Mouse (Mus musculus): Measurements from ENCODE around the gene Pced1a. TPM values are rescaled to one million over a fixed set of nuclear protein-coding genes. Genes with fewer than 3 reads are reported as not detected.

The Pced1a gene
- total RNA-seq, 4 experiments from 2014 or later, result 3.7 to 6.2 (median 3.8) TPM

DNA sequence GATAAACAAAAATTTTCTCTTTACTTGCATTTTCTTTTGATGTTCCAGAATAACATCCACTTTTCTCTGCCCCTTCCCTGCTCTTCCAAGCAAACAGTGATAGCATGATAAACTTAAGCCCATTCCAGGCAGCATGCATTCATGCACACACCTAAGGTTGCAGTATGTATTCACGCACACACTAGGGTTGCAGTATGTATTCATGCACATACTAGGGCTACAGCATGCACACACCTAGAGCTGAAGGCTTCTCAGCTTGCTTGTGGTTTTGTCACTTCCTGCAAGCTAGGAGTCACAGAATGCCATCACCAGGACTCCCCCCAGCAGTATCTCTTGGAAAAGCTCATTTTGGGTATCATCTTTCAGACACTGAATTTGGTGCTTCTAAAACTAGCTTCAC lies 12.3 kb upstream of the Pced1a start:
- no peak for DNase-seq (ENCODE audit: low spot score in 2 of 2)

DNA sequence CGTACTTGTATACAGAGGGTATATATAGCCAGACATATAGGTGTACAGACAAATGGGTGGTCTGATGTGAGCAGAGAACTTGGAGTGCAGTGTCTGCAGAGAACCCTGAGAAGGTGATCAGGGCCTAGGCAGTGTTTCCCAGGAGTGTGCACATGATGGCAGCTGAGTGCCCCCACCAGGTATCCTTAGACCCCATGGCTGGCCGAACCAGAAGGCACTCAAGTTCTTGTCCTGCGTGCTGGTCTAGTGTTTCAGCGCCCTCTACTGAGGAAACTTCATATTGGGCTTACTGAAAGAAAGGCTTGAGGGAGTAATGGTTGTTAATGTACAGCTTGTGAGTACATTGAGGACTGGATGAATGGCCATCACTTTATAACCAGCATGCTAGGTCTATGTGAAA lies 8.7 kb upstream of the Pced1a start:
- no peak for DNase-seq (ENCODE audit: low spot score in 2 of 2)

DNA sequence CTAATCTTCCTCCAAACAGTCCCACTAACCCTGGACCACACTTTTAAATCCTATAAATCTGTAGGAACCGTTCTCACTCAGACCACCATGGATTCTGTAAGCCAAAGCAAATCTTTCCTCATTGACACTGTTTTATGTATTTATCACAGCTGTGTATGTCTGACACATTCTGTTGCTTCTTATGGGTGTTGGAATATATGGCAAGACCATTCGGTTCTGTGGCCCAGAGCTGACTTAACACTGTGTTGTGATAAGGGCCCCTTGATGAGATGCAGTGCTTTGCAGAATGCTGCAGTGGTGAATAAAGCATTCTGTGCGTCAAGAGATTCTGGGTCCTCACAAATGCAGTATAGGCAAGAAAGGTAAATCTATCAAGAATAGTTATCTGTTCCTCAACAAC lies 7.7 kb upstream of the Pced1a start:
- no peak for DNase-seq (ENCODE audit: low spot score in 2 of 2)

DNA sequence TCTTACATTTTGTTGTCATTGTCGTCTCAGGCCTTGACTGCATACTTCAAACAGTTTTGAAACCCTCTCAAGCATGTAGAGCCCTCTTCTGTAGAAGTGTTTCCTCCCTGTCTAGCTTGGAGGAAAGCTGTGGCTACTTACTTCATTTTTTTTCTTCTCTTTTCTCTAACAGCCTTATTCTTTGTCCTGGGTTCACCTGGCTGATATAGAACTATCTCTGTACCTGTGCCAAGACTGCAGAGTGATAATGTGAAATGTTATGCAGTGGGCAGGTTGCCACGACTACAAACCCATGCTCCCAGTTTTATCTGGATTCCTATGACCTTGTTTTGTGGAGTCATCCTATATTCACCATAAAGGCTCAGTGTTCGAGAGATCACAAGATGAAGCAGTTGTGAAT lies 6.0 kb upstream of the Pced1a start:
- no peak for DNase-seq (ENCODE audit: low spot score in 2 of 2)

DNA sequence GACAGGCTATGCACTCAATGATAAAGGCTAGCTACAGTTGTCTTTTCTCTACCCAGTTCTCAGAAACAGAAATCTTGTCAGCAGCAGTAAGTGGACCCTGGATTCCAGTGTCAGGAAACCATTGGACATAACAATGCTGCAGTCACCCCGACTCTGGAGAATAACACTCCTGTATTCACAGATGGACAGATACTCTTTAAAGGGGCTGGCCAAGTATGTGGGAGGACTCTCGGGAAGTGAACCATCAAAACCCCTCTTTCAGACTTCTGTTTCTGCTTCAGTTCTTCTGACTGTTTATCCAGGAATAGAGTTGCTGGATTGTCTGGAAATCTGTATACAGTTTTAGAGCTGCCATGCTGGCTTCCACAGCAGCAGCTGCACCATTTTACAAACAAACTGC lies 5.3 kb upstream of the Pced1a start:
- no peak for DNase-seq (ENCODE audit: low spot score in 2 of 2)

DNA sequence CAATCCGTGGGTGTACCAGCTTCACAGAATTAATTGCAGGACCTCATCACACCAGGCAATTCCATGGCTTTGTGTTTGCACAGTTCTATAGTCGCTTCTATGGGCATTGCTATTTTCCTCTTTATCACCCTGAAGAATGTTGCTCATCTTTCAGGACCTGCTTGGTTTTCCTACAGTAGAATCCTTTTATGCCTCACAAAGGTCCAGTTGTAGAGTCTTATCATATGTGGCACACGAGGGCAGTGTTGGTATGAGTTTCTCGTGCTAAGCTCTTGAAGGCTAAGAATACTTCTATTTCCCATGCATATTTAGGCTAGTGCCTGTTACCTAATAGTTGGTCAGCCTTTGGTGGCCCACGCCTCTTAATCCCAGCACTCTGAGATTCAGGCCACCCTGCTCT lies 611 bp upstream of the Pced1a start:
- no peak for DNase-seq (ENCODE audit: low spot score in 2 of 2)

DNA sequence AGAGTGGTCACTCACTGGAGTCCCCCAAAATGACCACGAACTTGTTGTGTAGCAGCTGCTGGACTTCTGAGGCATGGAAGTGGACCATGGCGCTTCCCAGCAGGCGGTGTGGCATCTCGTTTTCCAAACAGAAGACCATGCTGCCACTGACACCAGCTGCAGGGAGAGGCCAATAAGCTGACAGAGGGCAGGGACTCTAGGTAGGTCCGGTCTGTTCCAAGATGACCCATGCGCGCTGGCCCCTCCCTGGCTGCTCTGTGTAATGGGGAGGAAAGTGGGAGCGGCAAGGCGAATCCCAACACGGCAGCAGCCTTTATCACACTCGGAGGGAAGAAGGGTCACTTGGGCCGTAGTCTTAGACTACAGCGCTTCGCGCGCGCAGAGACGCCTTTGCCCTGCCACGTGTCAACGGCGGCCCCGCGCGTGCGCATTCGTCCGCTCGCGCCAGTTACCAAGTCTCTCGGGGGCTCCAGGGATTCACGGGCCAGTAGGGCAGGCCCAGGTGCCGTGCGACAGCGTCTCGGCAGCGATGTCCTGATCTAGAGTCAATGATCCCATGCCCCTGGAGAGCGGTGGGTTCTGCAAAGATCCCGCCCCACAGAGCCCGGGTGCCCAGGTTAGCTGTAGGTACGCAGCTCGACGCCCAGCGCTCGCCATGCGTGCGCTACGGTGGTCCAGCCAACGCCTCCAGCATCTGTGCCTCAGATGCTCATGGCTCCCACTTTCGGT lies 940 bp downstream of the Pced1a start:
- DNase-seq (ENCODE audit: low spot score in 2 of 2), result peak; percentile 48 to 72

DNA sequence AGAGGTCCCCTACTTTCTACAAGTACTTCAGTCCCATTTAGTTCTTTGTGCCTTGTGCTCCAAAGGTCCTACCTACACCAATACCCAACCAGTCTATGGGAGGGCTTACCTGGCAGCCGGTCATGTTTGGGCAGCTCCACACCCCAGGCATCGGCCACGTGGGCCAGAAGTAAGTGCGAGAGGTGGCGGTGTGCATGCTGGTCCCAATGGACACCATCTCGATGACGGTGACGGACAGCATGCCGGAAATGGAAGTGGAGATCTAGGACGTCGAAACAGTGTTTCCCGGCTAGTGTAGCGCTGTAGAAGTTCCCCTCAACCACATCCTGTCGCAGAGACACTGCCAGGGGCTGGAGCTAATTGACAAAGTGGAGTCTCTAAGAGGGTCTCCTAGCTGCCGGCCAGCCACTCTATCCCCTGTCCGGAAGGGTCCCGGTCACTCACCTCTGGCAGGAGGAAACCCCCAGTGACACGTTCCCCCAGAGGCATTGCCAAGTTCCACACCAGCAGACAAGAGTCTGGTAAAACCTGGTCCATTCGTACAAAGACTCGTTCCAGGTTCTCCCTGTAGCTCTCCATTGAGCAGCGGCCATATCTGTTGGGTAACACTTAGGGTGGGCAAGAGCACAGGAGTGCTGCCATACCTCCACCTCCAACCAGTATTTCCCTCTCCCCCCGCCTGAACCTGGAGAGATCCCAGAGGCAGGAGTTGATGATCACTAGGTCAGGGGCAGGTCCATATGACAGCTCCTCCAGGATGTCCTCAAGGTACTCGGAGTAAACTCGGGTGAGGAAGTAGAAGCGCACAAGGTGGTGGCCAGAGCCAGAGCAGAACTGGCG lies 2.5 kb downstream of the Pced1a start:
- no peak for DNase-seq (ENCODE audit: low spot score in 2 of 2)

DNA sequence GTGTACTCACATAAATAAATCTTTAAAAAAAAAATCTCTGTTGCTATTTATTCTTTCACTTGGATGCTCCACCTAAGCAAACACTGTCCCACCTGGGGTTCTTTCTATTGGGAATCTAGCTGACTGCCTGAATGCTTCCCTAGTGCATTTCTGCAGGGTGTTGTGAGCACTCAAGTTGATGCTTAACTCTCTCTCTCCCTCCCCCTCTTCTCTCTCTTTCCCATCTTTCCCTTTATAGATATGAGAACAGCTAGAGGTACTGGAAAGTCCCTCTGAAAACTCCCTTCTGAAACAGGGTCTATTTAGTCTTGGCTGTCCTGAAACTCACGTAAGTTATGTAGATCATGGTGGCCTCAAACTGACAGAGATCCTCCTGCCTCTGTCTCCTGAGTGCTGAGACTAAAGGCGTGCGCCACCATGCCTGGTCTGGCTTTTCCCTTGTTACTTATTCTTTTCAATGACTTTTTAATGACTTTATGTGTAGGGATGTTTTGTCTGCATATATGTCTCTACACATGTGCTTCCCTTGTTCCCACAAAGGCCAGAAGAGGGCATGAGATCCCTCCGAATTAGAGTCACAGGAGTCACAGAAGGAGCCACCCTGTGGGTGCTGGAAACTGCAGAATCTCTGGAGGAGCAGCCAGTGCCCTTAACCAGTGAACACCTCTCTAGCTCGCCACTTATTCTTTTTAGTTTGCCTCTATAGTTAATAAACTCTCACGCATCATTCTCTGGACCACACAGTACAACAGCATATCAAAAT lies 10.2 kb downstream of the Pced1a start:
- DNase-seq (ENCODE audit: low spot score in 2 of 2), result no peak

DNA sequence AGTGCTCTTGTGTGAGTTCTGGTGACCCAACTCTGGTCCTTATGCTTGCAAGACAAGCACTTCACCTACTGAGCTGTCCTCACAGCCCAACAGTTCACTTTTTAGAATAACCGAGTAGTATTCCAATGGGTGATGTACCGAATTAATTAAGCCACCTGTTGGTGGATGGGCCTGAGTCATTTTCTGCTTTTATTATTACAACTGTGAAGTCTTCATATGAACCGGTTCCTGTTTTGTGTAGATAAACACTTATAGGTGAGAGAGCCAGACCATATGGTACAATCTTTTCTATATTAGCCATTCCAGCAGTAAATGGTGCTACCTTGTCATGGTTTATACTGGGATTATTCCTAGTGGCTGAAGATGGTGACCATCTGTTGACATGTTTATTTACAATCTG lies 11.7 kb downstream of the Pced1a start:
- no peak for DNase-seq (ENCODE audit: low spot score in 2 of 2)

DNA sequence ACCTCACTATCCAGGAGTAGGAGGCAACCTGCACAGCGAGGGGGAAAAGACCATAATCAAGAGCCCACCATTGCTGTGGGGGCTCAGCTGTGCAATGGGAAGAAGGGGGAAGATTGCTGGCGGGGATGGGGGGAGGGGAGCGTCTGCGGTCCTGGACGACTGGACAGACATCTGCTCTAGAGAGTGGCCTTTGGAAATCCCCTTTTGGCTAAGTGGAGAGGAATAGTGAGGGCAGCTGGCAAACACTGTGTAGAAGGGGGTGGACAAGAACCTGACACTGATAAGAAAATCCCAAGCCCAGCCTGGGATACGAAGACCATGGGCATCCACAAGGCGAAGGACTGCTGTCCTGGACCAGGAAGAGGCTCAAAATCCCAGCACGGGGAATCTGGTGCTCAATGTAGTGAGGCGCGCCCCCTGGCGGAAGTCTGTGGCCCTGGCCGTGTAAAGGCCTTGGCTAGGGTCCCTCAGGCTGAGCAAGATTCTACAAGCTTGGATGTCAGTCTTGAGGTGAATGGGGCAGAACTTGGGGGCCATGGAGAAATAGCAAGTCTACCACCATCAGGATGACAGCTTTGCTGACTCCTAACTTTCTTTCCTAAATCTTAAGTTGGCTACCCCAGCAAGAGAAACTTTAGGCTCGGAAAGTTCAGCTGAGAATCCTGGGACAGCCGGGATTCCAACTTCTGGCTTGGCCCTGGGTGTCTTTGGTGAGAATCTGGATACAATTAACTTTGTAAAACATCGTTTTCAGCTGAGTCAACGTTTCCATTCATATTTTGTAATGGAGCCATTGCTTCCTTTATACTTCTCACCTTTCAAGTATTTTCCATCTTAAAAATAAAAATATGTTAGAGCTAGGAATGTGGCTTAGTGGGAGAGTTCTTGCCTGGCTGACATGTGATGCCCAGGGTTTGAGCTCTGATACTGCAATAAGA lies 12.7 kb downstream of the Pced1a start:
- DNase-seq (ENCODE audit: low spot score in 2 of 2), result peak; percentile 73 to 82

DNA sequence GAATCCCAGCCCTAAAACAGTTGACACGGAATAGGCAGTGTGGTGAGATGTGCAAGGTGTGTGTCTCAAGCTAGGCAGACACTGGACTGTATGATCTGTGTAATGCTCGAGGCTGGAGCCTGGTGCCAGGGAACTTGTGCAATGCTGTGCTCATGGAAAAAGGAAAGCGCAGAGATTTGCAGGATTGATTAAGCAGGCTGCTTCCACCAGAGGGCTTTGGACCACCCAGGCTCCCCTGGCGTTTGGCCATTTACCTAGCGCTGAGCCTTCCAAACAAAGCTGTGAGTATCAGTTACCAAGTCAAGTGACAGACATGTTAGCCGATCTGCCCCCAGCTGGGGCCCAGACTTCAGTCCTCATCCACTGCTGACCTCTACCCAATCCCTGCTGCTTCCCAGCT lies 16.3 kb downstream of the Pced1a start:
- no peak for DNase-seq (ENCODE audit: low spot score in 2 of 2)

DNA sequence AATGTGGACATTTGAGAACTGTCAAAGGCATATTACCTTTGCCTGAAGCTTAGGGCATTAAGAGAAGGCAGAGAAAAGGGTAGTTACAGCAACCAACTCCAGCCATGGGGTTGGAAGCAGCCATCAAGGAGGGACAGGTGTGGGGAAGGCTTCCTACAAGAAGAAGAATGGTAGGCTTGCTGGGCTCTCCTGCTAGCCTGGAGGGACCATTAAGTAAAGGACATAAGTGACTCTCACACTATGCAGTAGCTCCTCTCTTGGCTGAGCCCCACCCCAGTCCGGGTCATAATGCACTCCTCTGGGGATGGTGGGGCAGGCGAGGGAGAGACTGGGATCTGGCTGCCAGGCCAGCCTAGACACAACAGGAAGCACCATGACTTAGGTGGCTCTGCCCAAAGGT lies 18.3 kb downstream of the Pced1a start, which contains the start of gene Tmem239:
Gene Tmem239 (plus strand): TSS at position 301 of the 400 bp plus-strand sequence.
- DNase-seq (ENCODE audit: low spot score in 2 of 2), result no peak

DNA sequence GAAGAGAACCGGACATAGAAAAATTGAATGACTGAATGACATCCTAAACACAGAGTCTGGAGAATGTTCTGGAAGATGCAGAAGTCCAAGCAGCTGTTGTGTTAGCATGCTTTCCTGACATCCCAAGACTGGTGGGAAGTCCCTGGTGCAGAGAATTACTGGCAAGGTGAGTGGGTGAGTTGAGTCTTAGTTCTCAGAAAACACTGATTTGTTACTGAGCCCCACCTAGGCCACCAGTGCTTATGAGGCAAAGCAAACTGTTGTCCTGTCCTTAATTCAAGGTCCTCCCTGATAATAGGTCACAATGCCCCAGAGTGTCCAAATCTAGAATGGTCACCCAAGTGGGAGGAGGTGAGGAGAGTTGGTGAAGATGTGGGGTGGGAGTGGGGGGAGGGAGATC lies 19.6 kb downstream of the Pced1a start, which contains the start of the genes Gm28372 and 1700020A23Rik:
Gene Gm28372 (plus strand): TSS at position 301 of the 400 bp plus-strand sequence.
Gene 1700020A23Rik (plus strand): TSS at position 321 of the 400 bp plus-strand sequence.
- DNase-seq (ENCODE audit: low spot score in 2 of 2), result no peak

DNA sequence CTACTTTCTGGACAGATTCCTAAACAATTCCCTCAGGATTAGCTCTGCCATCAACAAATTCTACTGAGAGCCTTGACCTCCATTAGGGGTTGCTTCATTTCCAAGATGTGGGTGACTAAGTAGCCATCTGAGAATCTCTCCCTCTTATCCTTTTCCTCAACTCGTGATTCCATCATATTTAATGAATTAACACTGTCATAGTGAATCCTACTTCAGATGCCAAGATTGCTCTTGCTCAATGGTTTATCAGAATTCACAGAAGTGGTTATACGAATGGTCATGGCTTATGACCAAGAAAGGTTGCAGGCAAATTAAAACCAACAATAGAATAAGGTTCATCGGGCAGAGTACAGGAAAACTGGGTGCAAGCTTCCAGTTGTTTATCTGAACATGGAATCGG lies 22.6 kb downstream of the Pced1a start:
- DNase-seq (ENCODE audit: low spot score in 2 of 2), result no peak

DNA sequence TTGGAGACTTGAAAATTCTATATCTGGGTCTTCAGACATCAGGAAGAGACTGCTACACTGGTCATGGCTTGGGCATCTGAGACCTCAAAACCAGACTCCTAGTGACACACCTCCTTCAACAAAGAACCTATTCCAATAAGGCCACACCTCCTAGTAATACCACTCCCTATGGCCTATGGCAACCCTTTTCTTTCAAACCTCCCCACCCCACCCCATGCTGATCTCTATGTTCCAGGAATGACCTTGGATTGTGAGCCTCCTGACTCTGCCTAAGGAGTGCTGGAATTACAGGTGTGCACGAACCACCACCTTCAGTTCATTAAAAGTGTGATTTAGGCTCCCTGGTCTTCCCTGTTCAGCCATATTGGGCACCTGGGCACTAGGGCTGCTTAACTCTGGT lies 24.5 kb downstream of the Pced1a start:
- no peak for DNase-seq (ENCODE audit: low spot score in 2 of 2)

DNA sequence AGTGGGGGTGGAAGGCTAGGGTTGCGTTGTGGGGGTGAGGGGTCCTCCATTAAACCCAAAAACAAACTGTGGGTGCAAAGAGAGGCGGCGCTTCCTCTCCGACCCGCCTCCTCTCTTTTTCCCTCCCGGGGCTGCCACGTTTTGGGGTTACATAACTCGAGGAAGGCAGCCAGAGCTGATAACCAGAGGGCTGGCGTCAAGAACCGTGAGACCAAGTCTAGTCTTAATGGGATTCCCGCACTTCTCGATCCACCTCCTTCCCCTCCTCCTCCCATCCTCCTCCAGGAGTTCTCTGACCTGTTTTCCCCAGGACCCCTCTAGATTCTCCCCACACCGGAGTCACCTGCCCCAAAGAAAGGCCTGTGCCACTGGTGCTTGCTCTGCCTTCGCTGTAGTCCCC lies 26.4 kb downstream of the Pced1a start:
- no peak for DNase-seq (ENCODE audit: low spot score in 2 of 2)

DNA sequence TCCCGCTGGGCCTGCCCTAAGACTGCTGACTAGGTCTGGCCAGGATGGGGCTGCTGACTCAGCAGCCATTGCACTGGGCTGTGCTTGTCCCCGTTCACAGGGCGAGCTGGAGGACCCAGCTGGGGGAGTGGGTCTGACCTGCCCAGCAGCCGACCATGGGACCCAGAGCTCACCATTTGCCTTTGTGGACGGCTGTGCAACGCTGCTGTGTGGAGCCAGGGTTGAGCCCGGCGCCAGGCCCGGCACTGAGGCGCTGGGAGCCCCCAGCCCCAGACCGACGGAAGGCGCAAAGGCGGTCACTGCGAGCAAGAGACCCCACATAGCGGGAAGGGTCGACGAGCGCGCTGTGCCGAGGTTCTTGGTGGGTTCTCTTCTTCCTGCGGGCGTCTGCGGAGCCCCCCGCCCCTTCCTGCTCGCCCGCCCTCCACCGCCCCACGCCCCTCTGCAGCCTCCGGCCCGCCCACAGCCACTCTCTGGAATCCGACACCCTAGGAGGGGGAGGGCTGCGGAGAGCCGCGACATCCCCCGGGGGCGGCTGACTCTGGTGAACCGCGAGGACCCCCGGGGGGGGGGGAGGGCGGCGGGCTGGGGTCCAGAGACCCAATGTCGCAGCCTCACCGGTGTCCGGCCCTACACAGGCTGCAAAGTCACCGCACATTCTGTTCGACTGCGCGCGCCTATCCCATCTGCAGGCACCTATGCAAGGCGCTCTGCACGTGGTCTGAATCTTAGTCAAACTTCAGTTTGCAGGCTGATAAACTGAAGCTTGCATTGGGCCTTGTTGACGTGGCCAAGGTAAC lies 27.1 kb downstream of the Pced1a start, which contains the start of gene Cpxm1:
Gene Cpxm1 (minus strand): TSS at position 389 of the 800 bp plus-strand sequence.
- no peak for DNase-seq (ENCODE audit: low spot score in 2 of 2)

DNA sequence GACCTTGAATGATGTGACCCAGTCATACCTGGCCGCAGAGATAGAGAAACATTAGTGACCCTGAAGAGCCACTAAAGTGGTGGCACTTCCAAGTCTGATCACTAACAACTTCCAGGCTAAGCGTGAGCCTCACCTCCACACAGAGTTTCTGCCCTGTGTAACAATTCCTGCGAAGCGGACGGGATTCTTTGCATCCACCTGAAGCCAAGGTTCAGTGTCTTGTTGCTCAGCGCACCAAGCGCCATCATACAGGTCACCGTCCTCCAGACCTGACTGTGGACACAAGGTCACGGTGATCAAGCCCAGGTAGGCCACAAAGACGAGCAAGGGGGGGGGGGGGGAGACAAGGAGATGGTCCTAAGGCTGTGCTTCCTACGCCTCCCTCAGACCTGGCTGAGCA lies 28.8 kb downstream of the Pced1a start:
- no peak for DNase-seq (ENCODE audit: low spot score in 2 of 2)

DNA sequence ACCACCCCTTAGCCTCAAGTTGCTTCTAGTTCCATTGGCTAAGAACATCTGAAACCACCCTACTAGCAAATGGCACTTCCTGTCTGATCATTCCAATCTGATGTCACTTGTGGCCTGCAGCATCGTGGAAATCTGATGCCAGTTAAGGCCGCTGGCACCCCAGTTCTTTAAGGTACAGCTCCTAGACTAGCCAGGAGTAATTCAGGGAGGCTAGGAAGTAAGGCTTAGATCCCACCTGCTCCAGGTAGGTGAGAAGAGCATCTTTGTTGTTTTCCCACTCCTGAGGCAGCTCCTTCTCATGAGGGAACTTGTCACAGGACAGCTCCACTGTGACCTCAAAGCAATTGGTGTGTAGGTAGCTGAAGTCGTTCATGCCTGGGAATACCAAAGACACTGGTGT lies 31.7 kb downstream of the Pced1a start:
- no peak for DNase-seq (ENCODE audit: low spot score in 2 of 2)

Measured in gastrocnemius, adult 8-10 months (tissue).